Mouse (Mus musculus): ENCODE measurements around the gene Myo1d. TPM values are rescaled to one million over a fixed set of nuclear protein-coding genes. Genes with fewer than 3 reads are reported as not detected.

Gene Myo1d
- polyA plus RNA-seq, 1 experiment from 2014 or later = 10.8 TPM

DNA sequence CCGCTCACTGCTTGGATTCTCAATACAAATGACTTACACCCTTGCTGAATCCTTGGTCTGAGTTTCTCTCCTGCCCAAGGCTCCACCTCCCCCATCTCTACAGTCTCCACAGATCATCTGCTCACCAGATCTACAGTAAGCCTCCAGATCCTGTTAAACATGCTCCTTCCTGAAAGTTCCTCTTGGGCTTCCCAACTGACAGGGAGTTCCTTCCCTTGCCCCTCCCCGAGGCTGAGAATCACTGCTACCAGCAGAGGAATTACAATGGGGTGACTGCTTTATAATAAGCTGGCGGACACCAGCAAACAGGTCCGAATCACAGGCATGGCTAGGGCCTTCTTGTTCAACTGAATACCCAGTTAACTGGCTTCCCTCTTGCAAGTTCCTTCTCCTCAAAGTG lies 256.4 kb downstream of the Myo1d start:
- WGBS (ENCODE audit: insufficient replicate concordance) = 62% methylated on average over 4 of the region's 4 CpGs
- no peaks in the 10 kb centered on the region for H3K27me3 ChIP-seq (ENCODE audit: control insufficient read depth, insufficient read depth, low read length)
- H3K4me1 ChIP-seq (ENCODE audit: control insufficient read depth, insufficient read depth, low read length) = peaks cover 12% of the 10 kb centered on the region
- no peak overlapping the region for H3K4me2 ChIP-seq
- H3K27ac ChIP-seq (ENCODE audit: low read depth, low read length) = peak overlapping the region; percentile 46; the same call in 1 of the 2 replicates
- H3K36me3 ChIP-seq (ENCODE audit: control insufficient read depth, insufficient read depth, low read length) = no peaks in the 10 kb centered on the region
- no peak overlapping the region for H3K9ac ChIP-seq (ENCODE audit: low read depth, low read length)
- no peak for ATAC-seq (replicated peaks; ENCODE audit: insufficient number of reproducible peaks, low FRiP score, low TSS enrichment)
- H3K4me3 ChIP-seq (ENCODE audit: low read depth, low read length) = no peak overlapping the region
- H3K9me3 ChIP-seq (replicated peaks; ENCODE audit: control insufficient read depth, low read length) = no peaks in the 10 kb centered on the region

- no peak for ATAC-seq (replicated peaks; ENCODE audit: insufficient number of reproducible peaks, low FRiP score, low TSS enrichment)
Observed at GRCm38 (mm10) chr11:80522852-80523251, 257.0 kb downstream of the Myo1d start.

DNA sequence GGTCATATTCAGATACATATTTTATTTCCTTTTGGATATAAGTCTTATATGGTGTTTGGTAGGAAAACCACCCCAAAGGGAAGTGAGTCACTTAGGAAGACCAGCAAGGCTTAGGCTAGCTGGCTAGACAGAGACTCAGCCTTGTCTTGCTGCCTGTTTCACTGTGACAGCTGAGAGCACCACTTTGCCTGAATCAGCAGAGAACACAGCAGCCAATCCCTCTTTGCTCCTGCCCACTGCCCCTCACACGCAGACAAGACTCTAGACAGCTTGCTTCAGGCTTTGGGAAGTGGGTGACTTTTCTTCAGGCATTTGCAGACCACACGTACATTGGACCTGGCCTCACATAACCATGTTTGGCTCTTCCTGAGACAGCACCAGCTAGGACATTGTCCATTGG lies 258.7 kb downstream of the Myo1d start:
- H3K9ac ChIP-seq (ENCODE audit: low read depth, low read length) = no peak overlapping the region
- H3K4me3 ChIP-seq (ENCODE audit: low read depth, low read length) = no peak overlapping the region
- H3K27ac ChIP-seq (ENCODE audit: low read depth, low read length) = no peak overlapping the region
- no peaks in the 10 kb centered on the region for H3K27me3 ChIP-seq (ENCODE audit: control insufficient read depth, insufficient read depth, low read length)
- ATAC-seq (replicated peaks; ENCODE audit: insufficient number of reproducible peaks, low FRiP score, low TSS enrichment) = no peak
- H3K36me3 ChIP-seq (ENCODE audit: control insufficient read depth, insufficient read depth, low read length) = no peaks in the 10 kb centered on the region
- H3K4me2 ChIP-seq = no peak overlapping the region
- 60% methylated on average over 2 of the region's 2 CpGs for WGBS (ENCODE audit: insufficient replicate concordance)
- H3K4me1 ChIP-seq (ENCODE audit: control insufficient read depth, insufficient read depth, low read length) = peaks cover 12% of the 10 kb centered on the region
- H3K9me3 ChIP-seq (replicated peaks; ENCODE audit: control insufficient read depth, low read length) = no peaks in the 10 kb centered on the region

More at GRCm38 (mm10) chr11:80522852-80523251, 257.0 kb downstream of the Myo1d start:
- no peak overlapping the region for H3K4me3 ChIP-seq (ENCODE audit: low read depth, low read length)
- WGBS (ENCODE audit: insufficient replicate concordance) = 27% methylated on average over 2 of the region's 2 CpGs
- H3K9ac ChIP-seq (ENCODE audit: low read depth, low read length) = no peak overlapping the region
- no peaks in the 10 kb centered on the region for H3K27me3 ChIP-seq (ENCODE audit: control insufficient read depth, insufficient read depth, low read length)
- peaks cover 12% of the 10 kb centered on the region for H3K4me1 ChIP-seq (ENCODE audit: control insufficient read depth, insufficient read depth, low read length)
- H3K9me3 ChIP-seq (replicated peaks; ENCODE audit: control insufficient read depth, low read length) = no peaks in the 10 kb centered on the region
- H3K4me2 ChIP-seq = no peak overlapping the region
- no peak overlapping the region for H3K27ac ChIP-seq (ENCODE audit: low read depth, low read length)
- H3K36me3 ChIP-seq (ENCODE audit: control insufficient read depth, insufficient read depth, low read length) = no peaks in the 10 kb centered on the region

DNA sequence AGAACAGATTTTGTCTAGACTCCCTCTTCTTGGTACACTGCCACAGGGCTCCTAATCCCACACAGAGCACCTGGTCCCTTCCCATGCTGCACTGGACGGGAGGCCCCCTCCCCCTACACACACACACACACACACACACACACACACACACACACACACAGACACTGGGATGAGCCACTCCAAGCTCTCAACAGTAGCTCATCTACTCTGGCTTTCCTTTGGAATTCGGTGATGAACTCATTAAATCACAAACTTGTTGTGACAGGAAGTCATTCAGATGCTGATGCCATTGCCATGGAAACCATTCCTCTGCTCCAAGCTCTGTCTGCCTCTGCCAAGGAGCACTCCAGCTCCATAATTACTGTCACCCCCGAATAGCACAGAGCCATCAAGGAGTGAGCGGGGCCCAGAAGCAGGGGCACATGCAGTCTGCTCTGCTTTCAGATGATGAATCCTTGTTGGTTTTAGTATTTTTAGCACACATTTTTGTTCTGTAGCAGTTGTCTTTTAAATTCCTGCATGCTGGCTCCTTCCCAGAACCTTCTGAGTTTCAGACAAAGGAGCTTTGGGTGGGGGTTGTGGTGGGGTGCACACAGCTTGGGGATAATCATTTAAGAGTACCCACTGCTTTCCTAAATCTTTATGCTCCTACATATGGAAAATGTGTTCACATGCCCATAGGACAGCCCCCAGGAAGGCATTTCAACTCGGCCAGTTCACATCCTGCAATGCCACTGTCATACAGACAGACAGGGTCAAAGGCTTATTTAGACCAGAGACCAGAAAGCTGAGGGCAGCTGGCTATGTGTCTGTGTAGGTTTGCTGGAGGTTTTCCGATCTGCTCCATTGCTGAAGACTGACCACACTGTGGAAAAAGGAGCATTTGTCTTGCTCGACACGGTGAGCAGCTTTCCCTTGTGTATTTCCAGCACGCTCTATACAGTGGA lies 261.1 kb downstream of the Myo1d start:
- Histone ChIP-seq H3K4me3 (ENCODE audit: low read depth, low read length) (no peak overlapping the region), H3K27me3 (ENCODE audit: control insufficient read depth, insufficient read depth, low read length) (no peaks in the 10 kb centered on the region), H3K27ac (ENCODE audit: low read depth, low read length) (no peak overlapping the region), H3K4me2 (no peak overlapping the region), H3K9ac (ENCODE audit: low read depth, low read length) (no peak overlapping the region), H3K4me1 (ENCODE audit: control insufficient read depth, insufficient read depth, low read length) (peaks cover 12% of the 10 kb centered on the region), H3K36me3 (ENCODE audit: control insufficient read depth, insufficient read depth, low read length) (no peaks in the 10 kb centered on the region), H3K9me3 (replicated peaks; ENCODE audit: control insufficient read depth, low read length) (no peaks in the 10 kb centered on the region)
- WGBS (ENCODE audit: insufficient replicate concordance) = 46% methylated on average over 9 of the region's 9 CpGs
- no peak for ATAC-seq (replicated peaks; ENCODE audit: insufficient number of reproducible peaks, low FRiP score, low TSS enrichment)

GRCm38 (mm10) chr11:80515895-80516294 lies 263.9 kb downstream of the Myo1d start:
- 75% methylated on average over 8 of the region's 8 CpGs for WGBS (ENCODE audit: insufficient replicate concordance)
- ATAC-seq (replicated peaks; ENCODE audit: insufficient number of reproducible peaks, low FRiP score, low TSS enrichment) = no peak

DNA sequence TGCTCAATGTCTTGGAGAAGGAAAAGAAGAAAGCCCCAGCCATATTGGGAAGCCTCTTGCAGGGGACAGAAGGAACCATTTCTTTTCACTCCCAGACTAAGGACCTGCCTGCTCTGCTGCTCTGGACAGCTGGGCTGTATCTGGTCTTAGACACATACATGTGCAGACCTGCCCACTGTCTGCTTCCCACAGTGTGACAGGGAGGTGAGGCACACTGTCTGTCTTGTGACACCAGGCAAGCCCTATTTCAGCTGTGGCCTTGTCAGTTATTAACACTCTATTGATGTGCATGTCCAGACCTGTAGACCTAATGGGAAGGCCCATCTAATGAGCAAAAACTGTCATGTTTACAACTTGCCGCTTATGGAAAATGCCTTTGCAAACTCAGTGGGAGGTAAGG lies 264.5 kb downstream of the Myo1d start:
- ATAC-seq (replicated peaks; ENCODE audit: insufficient number of reproducible peaks, low FRiP score, low TSS enrichment) = no peak

More at GRCm38 (mm10) chr11:80515895-80516294, 263.9 kb downstream of the Myo1d start:
- Histone ChIP-seq H3K27me3 (ENCODE audit: control insufficient read depth, insufficient read depth, low read length) (no peaks in the 10 kb centered on the region), H3K4me2 (no peak overlapping the region), H3K36me3 (ENCODE audit: control insufficient read depth, insufficient read depth, low read length) (no peaks in the 10 kb centered on the region), H3K4me3 (ENCODE audit: low read depth, low read length) (no peak overlapping the region), H3K9ac (ENCODE audit: low read depth, low read length) (no peak overlapping the region), H3K9me3 (replicated peaks; ENCODE audit: control insufficient read depth, low read length) (no peaks in the 10 kb centered on the region), H3K4me1 (ENCODE audit: control insufficient read depth, insufficient read depth, low read length) (peaks cover 6% of the 10 kb centered on the region; the same call in 1 of the 2 replicates), H3K27ac (ENCODE audit: low read depth, low read length) (no peak overlapping the region)

DNA sequence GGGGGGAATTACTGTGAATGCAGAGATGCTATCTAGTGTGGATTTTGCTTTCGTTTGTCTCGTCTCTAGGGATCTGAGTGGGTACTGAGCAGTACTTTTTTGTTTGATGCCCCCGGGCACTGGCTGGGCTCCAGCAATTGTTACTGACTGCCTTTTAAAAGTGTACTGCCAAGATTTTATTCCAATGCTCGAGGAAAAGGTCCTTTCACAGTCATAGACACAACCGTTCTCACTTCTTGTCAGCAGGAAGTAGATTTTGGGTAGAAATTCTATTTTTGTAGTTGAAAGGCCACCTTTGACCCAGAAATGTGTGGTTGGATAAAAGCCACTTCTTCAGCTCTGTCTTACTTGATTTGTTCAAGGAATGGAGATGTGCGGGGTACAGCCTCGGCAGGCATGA lies 266.0 kb downstream of the Myo1d start:
- Histone ChIP-seq H3K9ac (ENCODE audit: low read depth, low read length) (no peak overlapping the region), H3K4me1 (ENCODE audit: control insufficient read depth, insufficient read depth, low read length) (peaks cover 8% of the 10 kb centered on the region), H3K27ac (ENCODE audit: low read depth, low read length) (no peak overlapping the region), H3K36me3 (ENCODE audit: control insufficient read depth, insufficient read depth, low read length) (no peaks in the 10 kb centered on the region), H3K4me3 (ENCODE audit: low read depth, low read length) (no peak overlapping the region), H3K9me3 (replicated peaks; ENCODE audit: control insufficient read depth, low read length) (no peaks in the 10 kb centered on the region), H3K4me2 (no peak overlapping the region), H3K27me3 (ENCODE audit: control insufficient read depth, insufficient read depth, low read length) (no peaks in the 10 kb centered on the region)
- 65% methylated on average over 7 of the region's 7 CpGs for WGBS (ENCODE audit: insufficient replicate concordance)
- no peak for ATAC-seq (replicated peaks; ENCODE audit: insufficient number of reproducible peaks, low FRiP score, low TSS enrichment)

More for the DNA sequence above, 264.5 kb downstream of the Myo1d start:
- Histone ChIP-seq H3K27ac (ENCODE audit: low read depth, low read length) (no peak overlapping the region), H3K27me3 (ENCODE audit: control insufficient read depth, insufficient read depth, low read length) (no peaks in the 10 kb centered on the region), H3K4me2 (no peak overlapping the region), H3K9me3 (replicated peaks; ENCODE audit: control insufficient read depth, low read length) (no peaks in the 10 kb centered on the region), H3K9ac (ENCODE audit: low read depth, low read length) (no peak overlapping the region), H3K36me3 (ENCODE audit: control insufficient read depth, insufficient read depth, low read length) (no peaks in the 10 kb centered on the region), H3K4me3 (ENCODE audit: low read depth, low read length) (no peak overlapping the region), H3K4me1 (ENCODE audit: control insufficient read depth, insufficient read depth, low read length) (peaks cover 6% of the 10 kb centered on the region; the same call in 1 of the 2 replicates)
- 67% methylated on average over 1 of the region's 1 CpGs for WGBS (ENCODE audit: insufficient replicate concordance)

DNA sequence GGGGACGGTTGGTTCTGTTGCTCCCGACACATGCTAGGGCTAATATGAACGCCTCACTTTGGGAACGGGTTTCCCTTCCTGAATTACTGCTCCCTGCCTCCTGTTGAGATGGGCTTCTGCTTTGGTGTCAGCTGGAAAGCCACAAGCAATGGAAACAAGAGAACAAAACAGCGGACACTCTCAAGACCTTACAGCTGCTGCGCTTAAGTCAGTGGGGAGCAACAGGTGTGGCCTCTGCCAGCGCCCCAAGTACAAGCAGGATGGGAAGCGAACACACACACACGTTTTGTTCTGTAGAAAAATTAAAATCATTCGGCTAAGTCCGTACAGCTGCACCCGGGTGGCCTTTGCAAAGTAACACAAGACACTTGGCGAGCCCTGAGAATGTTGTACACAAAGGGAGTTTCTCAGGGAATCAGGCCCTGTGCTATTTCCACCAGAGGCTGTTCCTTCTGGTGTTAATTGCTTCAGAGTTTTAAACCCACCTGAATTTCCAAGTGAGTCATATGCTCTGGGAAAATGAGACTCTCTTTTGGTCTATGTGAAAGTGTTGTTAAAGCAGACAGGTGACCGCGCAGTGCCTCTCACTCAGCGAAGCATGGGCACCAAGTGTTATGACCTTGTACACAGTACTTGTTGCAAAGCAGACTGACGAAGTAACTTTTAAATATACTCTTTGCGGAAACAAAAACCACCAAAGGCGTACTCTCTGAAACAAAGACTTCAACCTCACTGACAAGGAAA lies 267.3 kb downstream of the Myo1d start:
- 83% methylated on average over 19 of the region's 19 CpGs for WGBS (ENCODE audit: insufficient replicate concordance)
- Histone ChIP-seq H3K27ac (ENCODE audit: low read depth, low read length) (no peak overlapping the region), H3K36me3 (ENCODE audit: control insufficient read depth, insufficient read depth, low read length) (no peaks in the 10 kb centered on the region), H3K4me1 (ENCODE audit: control insufficient read depth, insufficient read depth, low read length) (peaks cover 5% of the 10 kb centered on the region), H3K27me3 (ENCODE audit: control insufficient read depth, insufficient read depth, low read length) (no peaks in the 10 kb centered on the region), H3K4me3 (ENCODE audit: low read depth, low read length) (no peak overlapping the region), H3K4me2 (no peak overlapping the region), H3K9ac (ENCODE audit: low read depth, low read length) (no peak overlapping the region), H3K9me3 (replicated peaks; ENCODE audit: control insufficient read depth, low read length) (no peaks in the 10 kb centered on the region)
- ATAC-seq (replicated peaks; ENCODE audit: insufficient number of reproducible peaks, low FRiP score, low TSS enrichment) = no peak

Data from heart, embryonic 11.5 days (tissue).